Mouse (Mus musculus) gastrocnemius, adult 2 months (tissue): Measurements from ENCODE around the gene Mok. TPM values are rescaled to one million over a fixed set of nuclear protein-coding genes. Genes with fewer than 3 reads are reported as not detected.

ENCODE experiments used
- DNase-seq: peaks from one replicate; pipeline ENCODE4 v3.0.0; 2022
- H3K27ac ChIP-seq: fragments of 200-600 bp; 2 replicates; pipeline ENCODE4 v1.8.1; 2022; ENCODE audit warnings: mild to moderate bottlenecking
- H3K4me3 ChIP-seq: fragments of 200-600 bp; 2 replicates; pipeline ENCODE4 v1.8.1; 2022; ENCODE audit warnings: mild to moderate bottlenecking, moderate library complexity
- CTCF ChIP-seq: fragments of 200-600 bp; IDR thresholded peaks from 2 replicates; pipeline ENCODE4 v1.8.1; 2022; ENCODE audit warnings: antibody characterized with exemption, mild to moderate bottlenecking, moderate library complexity
- intact Hi-C: fragments of 180-260 bp; cut with DNase I; formaldehyde crosslinking; loops from one replicate; pipeline ENCODE4 v1.15.1; 2025
- total RNA-seq, 2 experiments: library from RNA; stranded (reverse); gene quantifications; 2 replicates each; pipeline ENCODE4 v1.2.3; 2021

Mok gene
- total RNA-seq, 2 experiments from 2014 or later: 0.20 to 0.22 TPM

DNA sequence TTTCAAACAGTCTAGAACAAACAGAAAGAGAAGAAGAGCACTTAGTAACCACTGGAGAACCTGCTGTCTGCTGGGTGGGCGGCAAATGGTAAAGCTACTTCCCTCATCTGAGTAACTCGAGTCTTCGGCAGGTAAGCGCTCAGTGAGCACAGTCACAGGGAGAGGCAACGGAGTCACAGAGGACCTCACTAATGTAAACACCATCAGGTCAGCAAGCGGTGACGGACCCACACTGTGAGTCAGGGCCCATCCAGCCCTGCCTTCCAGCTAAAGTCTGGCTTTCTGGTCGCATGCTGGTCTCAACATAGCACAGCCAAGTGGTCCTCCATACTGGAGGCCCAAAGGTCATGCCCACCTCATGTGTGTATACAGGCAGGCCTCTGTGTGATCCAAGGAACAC is 21.4 kb downstream of the Mok start:
- intact Hi-C loops: no loop called here
- Histone ChIP-seq H3K27ac (no peak overlapping the region), H3K4me3 (no peak overlapping the region)
- TF ChIP-seq CTCF: no peak
- no peak for DNase-seq

DNA sequence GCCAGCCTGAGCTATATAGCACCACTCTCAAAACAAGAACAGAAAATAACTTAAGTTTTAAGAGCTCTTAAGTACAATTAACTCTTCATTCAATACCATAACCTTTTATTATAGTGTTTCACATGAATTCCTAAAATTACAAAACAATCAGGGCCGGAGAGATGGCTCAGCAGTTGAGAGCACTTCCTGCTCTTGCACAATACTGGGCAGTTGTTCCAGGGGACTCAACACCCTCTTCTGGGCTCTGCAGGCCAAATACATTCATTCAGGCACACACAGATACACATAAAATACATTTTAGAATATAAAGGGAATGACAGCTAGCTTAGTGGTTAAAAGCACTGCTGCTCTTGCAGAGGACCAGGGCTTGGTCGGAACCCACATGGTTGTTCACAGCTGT is 23.9 kb downstream of the Mok start:
- Histone ChIP-seq H3K4me3 (no peak overlapping the region), H3K27ac (no peak overlapping the region)
- DNase-seq: no peak
- TF ChIP-seq CTCF: no peak
- intact Hi-C loops: no loop called here

DNA sequence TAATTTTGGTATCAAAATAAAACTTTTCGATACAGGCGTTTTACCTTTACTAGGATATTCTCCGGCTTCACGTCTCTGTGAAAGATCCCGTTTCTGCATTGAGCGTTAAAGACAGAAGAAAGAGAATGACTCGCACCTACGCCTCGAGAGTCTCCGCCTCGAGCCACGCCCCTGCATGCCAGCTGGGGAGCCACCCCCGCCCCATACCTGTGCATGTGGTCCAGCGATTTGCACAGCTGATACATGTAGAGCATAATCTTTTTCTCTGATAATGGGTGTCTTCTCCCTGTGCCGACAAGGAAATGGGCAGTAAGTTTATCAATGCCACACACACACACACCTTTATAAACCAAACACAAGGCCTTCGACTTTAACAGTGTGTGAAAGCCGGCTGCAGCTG is 25.8 kb downstream of the Mok start:
- Histone ChIP-seq H3K4me3 (no peak overlapping the region), H3K27ac (no peak overlapping the region)
- no peak for TF ChIP-seq CTCF
- intact Hi-C loops: no loop called here
- DNase-seq: no peak

DNA sequence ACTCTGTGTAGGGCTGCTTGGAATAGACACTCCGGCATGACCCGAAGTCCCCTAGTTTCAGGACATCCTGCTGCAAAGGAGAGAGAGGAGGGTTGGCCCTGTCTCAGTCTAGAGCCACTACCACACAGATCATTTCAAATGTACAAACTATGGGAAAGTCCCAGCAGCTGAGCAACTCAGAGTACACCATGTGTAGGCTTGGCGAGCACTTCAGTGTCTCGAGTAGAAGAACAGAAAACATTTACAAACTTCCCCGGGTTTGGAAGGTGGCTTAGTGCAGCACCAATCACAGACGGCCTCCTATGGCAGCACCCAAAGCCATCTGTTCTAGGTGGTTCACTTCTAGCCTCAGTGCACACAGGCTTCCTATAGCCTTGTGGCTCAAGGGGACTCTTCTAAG is 27.1 kb downstream of the Mok start:
- intact Hi-C loops: no loop called here
- DNase-seq: no peak
- no peak overlapping the region for H3K4me3 ChIP-seq
- H3K27ac ChIP-seq: no peak overlapping the region
- TF ChIP-seq CTCF: no peak

DNA sequence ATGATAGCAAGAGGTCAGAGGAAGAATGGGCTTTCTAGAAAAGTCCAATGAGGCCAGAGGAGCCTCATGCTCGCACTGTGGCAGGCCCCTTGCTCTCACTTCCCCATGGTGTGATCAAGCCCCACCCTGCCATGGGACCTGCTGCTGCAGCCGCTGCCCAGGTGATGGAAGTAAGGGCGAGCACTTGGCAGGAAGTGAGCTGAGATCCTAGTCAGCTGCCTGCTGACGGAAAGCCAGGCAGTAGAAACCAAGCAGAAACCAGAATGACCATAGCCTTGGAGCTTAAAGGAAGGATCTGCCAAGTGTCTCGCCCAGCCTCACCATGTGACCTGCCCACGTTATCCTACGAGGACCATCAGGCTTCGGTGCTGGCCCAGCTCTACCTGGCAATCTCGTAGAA is 27.6 kb downstream of the Mok start:
- Histone ChIP-seq H3K27ac (no peak overlapping the region), H3K4me3 (no peak overlapping the region)
- no peak for DNase-seq
- TF ChIP-seq CTCF: no peak
- intact Hi-C loops: no loop called here

DNA sequence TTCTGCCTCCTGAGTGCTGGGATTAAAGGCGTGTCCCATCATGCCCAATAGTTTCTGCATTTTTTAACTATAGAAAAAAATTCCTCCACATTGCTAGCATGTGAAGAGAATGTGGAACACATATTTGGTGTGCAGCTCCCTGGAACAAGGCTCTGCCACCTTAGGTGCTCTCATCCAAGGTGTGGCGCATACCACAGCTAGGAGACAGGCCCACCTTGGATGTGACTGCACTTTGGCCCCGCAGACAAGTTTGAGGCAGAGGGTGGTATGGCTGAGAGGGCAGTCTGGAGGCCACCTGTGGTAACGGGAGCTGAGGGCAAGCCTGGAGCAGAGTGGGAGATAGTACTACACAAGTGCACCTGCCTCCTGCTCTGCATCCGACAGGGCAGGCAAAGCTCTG is 31.9 kb downstream of the Mok start:
- intact Hi-C loops: loop anchor here (5.0 kb wide), 1 partner anchor 72 kb away; the partner anchor contains the start of gene Wdr20
- Histone ChIP-seq H3K4me3 (no peak overlapping the region), H3K27ac (no peak overlapping the region)
- no peak for TF ChIP-seq CTCF
- no peak for DNase-seq

DNA sequence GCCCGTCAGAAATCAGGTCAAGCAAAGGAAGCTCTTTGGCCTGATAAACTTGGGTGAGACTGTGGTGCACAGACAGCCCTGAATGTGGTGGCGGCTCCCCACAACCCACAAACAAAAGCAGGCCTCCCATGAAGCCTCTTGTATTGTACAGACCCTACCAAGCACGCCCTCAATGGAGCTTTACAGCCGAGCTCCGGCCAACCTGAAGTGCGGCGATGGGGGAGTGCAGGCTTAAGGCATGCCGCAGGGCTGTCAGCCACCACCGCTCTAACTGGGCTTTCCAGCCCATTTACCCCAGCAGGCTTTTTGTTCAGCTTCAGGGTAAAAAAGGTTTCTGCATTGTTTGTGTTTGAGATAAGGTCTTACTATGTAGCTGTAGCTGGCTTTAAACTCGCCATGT is 32.3 kb downstream of the Mok start:
- no peak overlapping the region for H3K4me3 ChIP-seq
- DNase-seq: no peak
- intact Hi-C loops: loop anchor here (5.0 kb wide), 1 partner anchor 71 kb away; the partner anchor contains the start of gene Wdr20
- no peak for TF ChIP-seq CTCF
- no peak overlapping the region for H3K27ac ChIP-seq

DNA sequence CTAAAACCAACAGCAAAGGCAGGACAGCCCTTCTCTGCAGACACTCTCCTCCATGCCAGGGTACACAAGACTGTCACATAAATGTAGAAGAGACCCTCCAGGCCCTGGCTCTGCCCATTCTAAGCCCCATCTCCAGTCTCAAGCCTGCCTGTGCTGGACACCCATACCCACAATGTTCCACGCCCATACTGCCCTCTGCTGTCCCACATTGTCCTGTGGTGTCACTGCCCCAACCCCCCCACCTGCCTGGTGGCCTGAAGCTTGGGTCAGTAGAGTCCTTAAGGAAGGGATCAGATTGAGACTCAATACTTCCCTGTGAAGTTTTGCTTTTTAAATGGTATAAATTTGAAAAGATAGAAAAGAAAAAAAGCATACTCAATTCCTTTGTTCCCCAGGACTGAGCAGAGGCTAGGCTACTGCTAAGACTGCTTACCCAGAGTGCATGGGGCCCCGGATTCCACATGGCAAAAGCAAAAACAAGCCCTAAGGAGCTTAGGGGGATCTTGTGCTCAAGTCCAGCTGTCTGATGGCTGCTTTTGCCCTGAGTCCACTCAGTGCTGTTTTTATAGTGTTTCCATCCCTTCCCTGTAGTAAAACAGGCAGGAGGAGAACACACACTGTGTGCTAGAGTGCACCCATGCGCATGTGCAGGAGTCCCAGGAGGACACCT is 34.3 kb downstream of the Mok start:
- intact Hi-C loops: loop anchor here (5.0 kb wide), 1 partner anchor 69 kb away; the partner anchor contains the start of gene Wdr20
- Histone ChIP-seq H3K4me3 (no peak overlapping the region), H3K27ac (no peak overlapping the region)
- peak; percentile 64 for TF ChIP-seq CTCF
- peak; percentile 61 for DNase-seq

DNA sequence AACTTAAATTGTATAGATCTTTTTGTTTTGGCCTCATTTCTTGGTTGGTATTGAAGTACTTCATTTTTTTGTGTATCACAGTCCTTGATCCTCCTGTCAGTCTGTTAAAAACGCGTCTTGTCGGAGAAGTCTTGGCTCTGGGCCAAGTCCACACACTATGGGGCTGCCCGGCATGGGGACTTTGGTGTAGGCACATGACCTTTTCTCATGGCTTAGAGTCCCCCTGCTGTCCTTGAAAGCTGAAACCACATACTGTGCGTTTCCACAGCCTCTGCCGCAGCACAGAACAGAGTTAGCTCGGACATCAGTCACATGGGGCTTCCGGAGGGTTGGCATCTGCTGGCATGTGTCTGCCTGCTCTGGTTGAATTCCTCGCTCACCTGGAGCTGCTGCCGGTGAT is 36.5 kb downstream of the Mok start:
- TF ChIP-seq CTCF: no peak
- H3K4me3 ChIP-seq: no peak overlapping the region
- intact Hi-C loops: no loop called here
- DNase-seq: no peak
- H3K27ac ChIP-seq: no peak overlapping the region

DNA sequence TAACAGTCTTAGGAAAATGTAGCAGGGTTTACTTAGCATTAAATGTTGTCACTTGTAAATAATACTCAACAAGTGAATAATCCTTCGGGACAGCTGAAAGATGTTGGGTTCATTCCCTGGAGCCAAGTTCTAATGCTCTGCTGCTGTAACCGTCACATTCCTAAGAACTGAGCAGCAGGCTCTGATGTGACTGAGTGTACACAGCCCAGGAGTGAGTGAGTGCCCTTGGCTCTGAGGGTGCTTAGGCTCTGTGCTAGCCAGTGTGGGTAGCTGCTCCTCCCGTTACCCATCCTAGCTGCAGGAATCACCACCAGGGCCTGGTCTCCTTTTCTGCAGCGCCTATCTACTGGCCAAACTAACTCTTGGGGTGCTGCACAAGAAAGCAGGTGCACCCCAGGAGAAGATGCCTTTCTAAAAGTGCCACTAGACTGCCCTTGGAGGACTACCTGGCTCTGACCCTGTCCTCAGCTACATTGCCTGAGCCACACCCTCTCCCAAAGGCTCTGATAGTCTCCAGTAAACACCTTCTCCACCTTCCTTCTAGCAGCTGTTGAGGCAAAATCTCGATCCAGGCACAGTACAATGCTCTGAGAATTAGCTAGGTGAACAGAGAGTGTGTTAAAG is 38.0 kb downstream of the Mok start:
- Histone ChIP-seq H3K27ac (peak overlapping the region; percentile 38; the same call in 1 of the 2 replicates), H3K4me3 (no peak overlapping the region)
- no peak for DNase-seq
- TF ChIP-seq CTCF: no peak
- intact Hi-C loops: no loop called here

DNA sequence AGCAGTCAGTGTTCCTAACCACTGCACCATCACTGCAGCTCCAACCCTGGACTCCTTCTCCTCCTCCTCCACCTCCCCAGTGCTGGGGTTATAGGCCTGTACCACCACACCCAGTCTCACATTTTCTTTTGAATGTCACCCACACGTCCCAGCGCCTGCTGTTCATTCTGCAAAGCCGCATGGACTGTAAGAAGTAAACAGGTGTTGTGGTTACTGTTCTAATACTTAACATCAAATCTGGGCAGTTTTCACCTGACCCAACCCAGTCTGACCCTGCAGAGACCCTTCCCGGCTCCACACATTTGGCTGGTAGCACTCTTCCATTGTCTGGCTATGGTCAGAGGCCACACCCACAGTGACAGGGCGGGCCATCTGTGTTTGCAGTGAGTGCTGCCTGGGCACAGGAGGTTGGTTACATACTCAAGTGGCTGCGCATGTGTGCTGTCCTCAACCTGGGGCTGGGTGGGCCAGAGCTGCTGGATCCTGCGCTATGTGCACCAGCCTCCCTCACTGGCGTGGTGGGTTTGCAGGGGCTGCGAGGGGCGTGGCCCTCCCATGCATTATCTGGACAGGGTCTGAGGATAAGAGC is 38.8 kb downstream of the Mok start:
- no peak for TF ChIP-seq CTCF
- intact Hi-C loops: no loop called here
- peak overlapping the region; percentile 31; the same call in 1 of the 2 replicates for H3K27ac ChIP-seq

DNA sequence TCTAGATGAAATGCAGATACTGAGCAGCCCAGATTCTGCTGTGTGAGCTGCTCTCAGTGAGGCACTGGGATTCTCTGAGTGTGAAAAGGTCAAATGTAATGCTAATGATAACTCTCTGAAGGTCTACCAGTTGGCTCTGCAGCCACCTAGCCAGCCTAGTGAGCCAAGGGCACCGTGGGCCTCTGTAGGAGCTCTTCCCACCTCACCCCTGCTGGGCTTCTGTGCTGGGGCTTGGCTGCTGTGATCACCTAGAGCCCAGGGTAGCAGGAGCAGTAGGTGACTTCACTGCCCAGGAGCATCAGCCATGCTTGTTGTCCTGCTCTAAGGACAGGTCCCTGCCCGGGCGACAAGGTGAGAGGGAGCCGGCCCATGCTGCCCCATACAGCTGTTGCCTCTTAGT is 41.5 kb downstream of the Mok start:
- H3K4me3 ChIP-seq: no peak overlapping the region
- TF ChIP-seq CTCF: no peak
- peak overlapping the region; percentile 66 for H3K27ac ChIP-seq
- intact Hi-C loops: no loop called here
- peak; percentile 54 for DNase-seq

More for the DNA sequence above, 38.8 kb downstream of the Mok start:
- H3K4me3 ChIP-seq: no peak overlapping the region
- DNase-seq: no peak

DNA sequence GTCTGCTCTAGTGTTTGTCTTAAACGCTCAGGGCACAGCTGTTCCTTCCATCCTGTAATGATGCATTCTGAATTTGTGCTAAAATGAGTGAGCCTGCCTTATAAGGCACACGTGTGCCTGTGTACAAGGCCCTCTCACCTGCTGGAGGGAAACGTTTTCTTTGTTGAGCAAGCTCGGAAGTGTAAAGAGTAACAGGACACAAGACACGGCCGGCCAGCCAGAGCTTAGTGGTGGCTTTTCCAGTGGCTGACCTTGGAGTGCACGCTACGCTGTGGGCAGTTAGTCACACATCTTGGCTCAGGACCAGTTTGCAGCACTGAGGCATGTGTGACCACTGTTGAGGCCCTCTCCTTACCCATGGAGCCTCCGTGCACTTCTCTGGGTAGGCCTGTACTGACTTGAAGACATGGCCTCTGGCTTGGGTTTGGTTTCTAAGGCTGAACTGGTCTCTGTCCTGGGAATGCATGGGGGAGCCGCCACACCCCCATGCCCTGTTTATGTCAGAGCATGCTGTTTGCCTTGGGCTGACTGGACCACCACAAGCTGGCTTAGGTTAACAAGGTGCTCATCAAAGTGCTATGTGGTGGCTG is 42.8 kb downstream of the Mok start:
- no peak for TF ChIP-seq CTCF
- peak; percentile 43 for DNase-seq
- peak overlapping the region; percentile 66 for H3K27ac ChIP-seq
- H3K4me3 ChIP-seq: no peak overlapping the region
- intact Hi-C loops: no loop called here
